Mouse (Mus musculus) embryo, embryonic 9.5 days (tissue): Measurements from ENCODE around the gene Anapc2.

Experiments
- DNase-seq: peaks from one replicate; pipeline ENCODE4 v3.0.0-alpha.2; 2017; ENCODE audit errors: extremely low spot score

Gene Anapc2

DNA sequence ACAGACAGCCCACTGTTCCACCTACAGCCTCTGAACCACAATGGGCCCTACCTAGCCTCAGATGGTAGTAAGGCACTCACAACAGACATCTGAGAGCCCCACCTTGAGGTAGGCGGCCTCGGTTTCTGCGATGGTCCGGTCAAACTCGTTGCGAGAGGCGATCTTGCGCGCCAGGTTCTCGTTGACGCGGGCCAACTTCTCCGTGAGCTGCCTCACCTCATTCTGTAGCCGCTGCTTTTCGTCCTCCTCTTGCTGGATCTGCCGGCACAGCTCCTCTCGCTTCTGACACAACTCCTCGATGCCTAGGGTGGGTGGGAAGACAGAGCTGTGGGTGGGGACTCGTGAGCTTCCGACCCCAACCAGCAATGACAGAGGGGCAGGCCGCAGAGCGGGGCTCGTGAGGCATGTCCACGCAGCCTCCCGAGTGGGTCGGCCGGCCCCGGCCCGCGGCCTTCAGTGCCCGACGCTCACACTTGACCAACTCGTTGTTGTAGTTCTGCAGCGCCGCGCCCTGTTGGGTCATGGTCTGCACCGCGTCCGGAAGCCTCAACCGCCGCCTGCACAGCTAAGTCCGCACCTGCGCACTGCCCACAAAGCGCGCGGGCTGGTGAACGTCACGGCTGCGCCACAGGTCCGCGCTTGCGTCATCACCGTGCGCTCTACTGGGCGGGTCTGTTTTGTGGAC, at the start of gene Anapc2, which contains the start of gene Ssna1:
Gene Anapc2, plus strand, starts transcription at position 652 of the 685 bp plus-strand sequence.
Gene Ssna1, minus strand, starts transcription at position 612 of the 685 bp plus-strand sequence.
- peak; percentile 99 for DNase-seq

DNA sequence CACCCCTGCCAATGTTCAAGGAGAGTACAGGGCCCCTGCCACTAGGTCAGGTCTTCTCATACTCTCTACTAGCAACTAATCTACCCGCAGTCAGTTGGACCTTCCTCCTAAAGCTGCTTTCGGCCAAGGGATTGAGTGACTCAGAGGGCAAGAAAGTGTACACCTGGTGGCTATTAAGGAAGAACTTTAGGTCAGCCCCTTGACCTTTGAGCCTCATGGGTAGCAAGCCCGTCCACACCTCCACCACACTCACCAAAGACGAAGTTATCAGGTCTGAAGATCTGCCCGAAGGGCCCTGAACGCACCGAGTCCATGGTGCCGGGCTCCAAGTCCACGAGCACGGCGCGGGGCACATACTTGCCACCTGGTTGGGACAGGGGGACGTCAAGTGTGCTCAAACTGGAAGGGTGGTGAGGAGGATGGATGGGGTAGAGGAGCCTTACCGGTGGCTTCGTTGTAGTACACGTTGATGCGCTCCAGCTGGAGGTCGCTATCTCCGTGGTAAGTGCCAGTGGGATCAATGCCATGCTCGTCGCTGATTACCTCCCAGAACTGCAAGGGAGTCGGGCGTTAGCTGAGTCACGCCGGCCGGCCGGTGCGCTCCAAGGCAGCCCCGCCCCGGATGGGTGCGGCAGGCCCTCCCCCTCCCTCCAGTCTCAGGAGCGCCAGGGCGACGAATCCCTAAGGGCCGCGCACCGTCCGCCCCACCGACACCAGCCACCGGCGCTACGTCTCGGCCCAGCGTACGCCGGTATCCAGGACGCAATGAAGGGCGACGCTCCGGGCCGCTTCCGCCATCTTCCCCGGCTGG, 48.4 kb upstream of the Anapc2 start:
- DNase-seq: no peak

DNA sequence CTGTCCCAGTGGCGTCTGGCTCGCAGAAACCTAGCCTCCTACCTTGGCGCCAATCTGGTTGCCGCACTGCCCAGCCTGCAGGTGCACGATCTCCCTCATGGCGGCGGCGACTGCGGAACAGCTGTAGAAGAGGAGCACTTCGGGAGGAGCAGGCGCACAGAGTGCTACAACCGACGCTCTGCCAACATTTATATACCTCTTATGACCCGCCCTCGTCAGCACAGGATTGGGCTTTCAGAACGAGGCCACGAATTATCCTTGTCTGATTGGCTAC, 47.8 kb upstream of the Anapc2 start, which contains the start of gene Tubb4b:
Gene Tubb4b, minus strand, starts transcription at position 211 of the 274 bp plus-strand sequence.
- DNase-seq: no peak

DNA sequence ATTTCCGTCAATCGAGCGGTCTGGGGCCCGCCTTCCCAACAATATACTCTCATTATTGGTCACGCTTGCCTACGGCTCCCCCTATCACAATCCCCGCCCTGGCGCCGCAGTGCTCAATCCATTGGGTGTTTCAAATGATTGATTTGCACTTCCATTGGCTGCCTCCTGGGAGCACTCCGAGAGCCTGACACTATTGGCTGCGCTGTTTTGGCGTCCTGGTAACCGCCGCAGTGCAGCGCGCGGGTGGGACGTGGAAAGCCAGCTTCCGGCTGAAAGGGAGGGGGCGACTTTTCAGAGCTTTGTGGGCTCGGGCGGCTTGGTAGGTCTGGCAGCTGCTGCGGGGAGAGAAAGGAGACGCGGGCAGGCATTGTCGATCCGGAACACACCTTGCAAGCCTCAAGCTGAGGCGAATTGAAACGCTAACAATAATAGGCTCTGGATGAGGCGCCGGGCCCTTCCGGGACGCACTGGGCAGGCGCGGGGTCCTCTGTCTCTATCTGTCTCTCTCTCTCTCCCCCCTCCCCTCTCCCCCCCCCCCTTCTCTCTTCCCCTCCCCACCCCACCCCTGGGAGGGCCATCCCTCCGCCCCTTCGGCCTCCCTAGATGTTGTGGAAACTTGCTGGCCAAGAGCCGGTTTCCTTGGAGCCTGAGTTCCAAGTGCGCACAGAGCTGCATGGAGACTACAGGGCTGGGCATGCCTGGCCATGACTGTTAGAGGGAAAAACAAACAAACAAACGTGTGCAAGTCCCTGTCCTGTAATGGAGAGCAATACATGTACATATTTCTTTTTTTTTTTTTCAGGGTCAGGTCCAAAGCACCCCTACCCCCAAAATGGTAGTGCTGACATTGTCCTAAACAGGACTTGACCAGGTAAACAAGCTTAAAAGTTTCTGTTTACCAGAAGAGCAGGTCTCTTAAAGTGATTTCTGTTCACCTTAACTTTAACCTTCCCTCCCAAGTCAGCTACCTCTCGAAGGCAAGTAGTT, 47.2 kb upstream of the Anapc2 start:
- DNase-seq: peak; percentile 97

DNA sequence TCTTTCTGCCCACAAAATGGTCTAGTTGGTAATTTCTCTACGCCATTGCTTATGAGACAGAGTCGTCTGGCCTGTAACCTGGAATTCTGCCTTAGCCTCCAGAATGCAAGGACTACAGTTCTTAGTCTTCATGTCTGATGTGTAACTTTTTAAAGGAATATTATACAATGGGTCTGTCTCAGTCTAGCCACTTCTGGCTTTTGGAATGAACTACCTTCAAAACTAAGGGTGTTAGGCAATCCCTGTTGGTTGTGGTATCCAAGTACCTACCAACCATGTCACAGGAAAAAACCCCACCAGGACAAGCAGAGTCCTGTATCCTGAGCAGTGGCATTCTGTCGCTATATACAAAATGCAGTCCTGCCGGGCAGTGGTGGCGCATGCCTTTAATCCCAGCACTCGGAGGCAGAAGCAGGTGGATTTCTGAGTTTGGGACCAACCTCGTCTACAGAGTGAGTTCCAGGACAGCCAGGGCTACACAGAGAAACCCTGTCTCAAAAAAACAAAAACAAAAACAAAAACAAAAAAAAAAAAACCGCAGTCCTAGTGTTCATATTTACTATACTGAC, 46.4 kb upstream of the Anapc2 start:
- DNase-seq: no peak

DNA sequence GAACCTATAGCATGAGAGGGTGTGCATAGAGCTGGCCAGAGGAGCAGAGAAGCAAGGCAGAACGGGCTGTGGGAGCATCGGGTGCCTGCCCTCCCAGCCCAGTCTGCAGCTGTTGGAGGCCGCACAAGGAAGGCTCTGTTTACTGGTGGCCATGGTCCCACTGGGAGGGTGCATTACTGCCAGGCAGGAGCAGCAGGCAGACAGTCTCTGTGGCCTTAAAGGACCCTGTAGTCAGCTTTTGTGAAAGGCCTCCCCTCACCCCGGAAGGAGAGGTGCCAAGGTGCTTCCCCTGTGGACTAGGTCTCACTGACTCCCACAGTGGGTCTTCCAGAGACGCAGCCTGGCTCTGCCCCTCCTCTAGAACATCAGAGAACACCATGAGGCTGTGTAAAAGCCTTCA, 45.4 kb upstream of the Anapc2 start:
- no peak for DNase-seq

DNA sequence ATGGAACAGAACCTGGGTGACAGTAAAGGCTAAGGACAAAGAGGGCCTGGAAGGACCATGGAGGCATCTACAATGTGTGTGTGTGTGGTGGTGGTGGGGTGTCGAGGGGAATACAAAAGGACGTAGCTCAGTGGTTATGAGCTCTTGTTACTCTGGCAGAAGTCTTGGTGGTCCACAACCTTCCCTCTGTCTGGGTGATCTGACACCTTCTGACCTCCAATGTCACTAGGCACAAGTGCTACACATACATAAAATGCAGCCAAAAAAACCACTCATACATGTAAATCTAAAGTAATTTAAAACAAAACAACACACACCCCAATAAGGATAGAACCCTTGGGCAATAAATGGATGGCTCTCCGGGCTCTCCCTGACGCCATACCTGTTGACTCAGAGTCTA, 44.9 kb upstream of the Anapc2 start:
- no peak for DNase-seq

DNA sequence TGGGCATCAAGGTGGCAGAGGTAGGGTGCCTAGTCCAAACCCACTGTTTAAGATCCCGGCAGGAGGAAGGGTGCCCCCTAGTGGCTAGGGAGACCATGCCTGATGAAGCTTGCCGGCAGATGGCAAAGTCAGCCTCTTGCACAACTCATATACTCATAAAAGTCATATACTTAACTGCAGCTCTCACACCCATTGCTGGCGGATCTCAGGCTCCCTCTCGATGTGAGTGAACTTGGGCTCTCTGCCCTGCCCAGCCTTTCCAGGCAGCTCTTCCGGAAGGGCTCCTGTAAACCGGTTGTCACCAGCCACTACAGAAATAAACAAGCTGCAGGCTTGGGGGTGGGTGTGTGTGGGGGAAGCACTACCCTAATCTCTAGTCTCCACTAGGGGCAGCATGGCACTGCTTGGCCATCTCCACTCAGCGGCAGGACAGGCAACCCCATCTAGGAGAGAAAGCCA, 43.8 kb upstream of the Anapc2 start:
- peak; percentile 86 for DNase-seq

DNA sequence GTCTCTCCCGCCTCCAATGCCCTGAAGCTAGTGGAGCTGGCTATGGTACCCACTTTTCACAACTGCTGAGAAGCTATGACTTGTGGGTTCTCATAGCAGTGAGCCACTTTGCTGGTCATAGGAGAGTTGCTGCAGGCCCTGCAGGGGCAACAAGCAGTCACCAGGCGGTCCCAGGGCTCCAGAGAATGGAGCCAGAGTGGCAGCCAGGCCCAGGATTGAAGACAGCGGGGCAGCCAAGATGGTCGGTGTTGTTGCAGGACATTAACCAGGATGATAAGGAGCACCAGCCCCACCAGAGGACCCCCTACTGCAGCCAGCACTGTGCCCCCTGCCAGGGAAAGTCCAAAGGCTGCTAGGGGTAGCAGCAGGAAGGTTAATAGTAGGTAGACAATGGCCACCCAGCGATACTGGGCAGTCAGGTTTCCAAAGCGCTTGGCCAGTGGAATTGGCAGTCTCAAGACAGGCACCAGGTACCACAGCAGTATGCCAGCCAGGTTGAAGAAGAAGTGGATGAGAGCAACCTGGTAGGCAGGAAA, 43.2 kb upstream of the Anapc2 start:
- DNase-seq: no peak

DNA sequence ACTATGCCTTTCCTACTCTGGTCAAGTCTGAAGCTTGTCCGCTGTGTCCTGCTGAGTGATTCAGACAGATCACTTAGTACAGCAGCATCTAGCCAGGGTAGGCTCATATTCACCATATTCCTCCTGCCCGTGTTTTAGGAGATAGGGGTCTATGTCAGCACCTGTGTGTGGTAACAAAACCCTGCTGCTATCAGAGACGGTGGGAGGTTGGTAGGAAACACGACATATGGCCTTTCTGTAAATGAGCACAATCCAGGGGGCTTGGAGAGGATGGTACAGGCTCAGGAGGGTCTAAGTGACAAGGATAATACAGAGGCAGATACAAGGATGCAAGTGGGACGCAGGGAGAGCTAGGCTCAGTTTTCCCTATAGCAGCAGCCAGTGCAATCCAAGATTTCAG, 42.7 kb upstream of the Anapc2 start:
- no peak for DNase-seq

DNA sequence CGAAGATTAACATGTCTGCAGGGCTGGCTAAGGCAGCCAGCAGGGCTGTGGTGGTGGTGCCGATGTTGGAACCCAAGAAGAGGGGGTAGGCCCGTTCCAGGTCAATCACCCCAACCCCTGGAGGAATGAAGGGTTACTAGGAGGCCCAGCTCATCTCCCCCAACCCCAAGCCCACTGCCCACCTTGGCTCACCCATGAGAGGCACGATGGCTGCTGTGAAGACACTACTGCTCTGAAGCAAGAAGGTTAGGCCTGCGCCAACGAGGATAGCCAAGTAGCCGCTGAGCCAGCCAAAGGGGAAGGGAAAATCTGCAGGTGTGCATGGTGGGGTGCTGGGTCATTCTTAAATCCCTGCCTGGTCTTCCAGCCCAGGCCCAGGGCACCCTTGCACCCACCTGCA, 41.7 kb upstream of the Anapc2 start:
- no peak for DNase-seq

DNA sequence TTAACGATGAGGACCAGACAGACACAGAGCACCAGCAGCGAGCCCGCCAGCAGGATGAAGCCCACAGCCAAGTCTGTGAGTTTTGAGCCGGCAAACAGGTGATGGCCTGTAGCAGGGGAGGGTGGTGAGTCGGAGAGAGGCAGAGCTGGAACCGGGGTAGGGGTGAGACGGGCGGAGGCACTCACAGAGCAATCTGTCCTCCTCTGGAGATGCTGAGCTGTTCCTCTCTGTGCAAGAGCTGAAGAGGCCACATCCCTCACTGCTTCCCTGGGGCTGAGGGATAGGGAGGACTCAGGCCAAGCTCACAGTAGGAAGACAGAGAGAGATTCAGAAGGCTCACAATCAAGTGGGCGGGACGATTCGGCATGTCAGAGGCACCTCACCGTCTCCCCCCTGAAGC, 41.2 kb upstream of the Anapc2 start:
- DNase-seq: no peak

DNA sequence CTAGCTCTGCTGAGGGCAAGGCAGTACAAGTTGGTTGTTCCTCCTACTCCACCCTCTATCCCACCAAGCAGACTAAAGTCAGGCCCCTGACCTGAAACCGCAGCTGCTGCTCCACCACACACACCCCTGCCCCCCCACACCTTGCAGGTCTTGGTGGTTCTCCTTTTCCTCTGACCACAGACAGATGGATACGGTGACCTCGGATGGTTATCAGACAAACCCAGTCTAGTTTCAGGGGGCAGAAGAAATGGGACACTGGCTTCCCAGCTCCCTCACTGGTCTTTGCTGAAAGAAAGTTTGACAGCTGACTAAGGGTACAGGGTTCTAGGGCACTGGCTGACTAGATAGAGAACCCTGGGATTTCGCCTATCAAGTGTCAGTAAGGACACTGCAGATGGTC, 38.9 kb upstream of the Anapc2 start:
- DNase-seq: no peak

DNA sequence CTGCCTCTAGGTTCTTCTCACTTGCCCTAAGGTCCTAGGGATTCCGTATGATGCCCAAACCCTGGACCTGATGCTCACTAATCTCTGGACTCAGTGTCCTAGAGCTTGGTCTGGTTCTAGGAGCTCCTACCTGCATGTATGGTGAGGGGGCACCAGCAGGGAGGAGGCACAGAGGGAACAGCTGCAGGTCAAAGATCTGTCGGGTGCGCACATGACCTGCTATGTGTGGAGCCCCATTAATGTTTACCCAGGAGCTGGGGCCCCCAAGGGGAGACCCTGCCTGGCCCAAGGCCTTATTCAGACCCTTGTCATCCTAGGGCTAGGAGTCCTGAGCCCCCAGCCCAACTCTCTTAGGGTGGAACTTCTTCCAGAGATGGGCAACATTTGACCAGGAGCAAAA, 38.2 kb upstream of the Anapc2 start, which contains the start of gene Slc34a3:
Gene Slc34a3, minus strand, starts transcription at position 315 of the 400 bp plus-strand sequence.
- no peak for DNase-seq

DNA sequence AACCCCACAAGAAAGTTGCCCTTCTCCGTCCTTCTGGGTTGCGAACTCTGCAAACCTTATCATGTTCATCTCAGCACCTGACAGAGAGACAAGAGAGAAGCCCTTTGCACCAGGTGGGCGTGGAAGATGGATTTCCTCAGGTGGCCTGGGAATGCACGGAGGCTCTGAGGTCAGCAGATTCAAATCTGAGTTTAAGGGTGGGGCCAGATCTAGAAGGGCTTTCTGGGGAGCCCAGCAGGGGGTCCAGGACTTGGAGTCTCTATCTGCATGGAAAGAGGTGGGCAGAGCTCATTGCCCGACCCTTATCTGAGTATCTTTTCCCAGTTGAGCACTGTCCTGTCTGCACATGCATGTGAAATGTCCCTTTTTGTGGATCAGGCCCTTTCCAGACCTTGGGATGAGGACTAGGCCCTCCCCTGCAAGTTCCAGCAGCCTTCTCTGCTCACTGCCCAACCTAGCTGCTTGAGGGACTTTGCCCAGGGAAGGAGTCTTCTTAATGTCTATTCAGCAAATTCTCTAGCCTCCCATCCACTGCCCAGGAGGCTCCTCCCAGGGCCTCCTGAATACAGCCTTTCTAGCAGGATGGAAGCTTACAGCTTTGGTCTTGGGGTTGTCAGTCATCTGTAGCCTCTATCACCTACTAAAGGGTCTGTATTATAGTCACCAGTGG, 37.6 kb upstream of the Anapc2 start:
- DNase-seq: no peak

DNA sequence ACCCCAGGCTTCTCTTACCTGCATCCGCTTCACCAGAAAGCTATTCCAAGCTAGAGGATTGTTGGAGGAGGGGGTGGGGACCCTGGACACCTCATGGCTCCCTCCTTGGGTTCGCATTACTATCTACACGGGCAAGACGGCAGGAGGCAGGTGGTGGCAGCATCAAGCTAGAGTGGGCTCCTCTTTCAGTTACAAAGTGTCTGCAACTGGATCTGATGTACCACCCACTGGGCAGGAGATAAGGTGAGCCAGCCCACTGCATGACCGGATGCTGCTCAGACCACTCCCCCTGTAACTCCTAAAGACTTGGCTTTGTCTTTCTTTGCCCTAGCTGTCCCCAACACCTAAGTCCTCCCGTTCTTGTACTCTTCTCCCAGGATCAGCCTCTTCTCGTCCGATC, 35.7 kb upstream of the Anapc2 start, which contains the start of gene Rnf224:
Gene Rnf224, minus strand, starts transcription at position 174 of the 400 bp plus-strand sequence.
- DNase-seq: no peak

DNA sequence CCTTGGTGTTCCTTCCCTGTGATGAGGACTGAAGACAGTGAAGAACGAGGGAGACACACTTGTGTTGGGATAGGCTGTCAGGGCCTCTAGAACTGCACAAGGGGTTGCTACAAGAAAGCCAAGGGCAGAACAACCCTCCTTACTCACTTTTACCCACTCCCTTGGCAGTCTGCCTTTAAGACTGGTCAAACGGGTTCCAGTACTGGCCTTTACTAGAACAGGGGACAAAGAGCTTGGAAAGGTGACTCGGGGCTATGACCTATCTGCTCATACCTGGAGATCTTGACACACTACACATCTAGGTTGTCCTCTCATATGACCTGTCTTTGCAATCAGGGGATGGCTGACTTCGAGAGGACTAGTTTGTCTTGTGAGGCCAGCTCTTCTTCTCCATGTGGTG, 34.8 kb upstream of the Anapc2 start:
- DNase-seq: no peak

DNA sequence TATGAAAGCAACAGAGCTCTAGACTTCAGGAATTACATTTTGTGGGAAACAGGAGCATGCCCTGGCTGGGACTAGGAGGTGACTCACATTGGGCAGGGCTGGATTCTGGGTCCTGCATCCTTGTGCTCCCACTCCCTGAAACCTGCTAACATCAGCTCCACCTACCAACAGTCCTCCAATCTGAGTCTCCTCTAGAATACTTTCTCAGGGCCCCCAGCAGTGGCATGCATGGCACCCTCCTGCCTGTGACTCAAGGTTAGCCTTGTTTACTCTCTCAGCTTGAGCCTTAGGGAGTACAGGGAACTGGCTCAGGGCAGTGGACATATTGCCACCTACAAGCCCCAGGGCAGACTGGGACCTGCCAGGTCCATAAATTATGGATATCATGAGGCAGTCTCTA, 34.2 kb upstream of the Anapc2 start:
- no peak for DNase-seq

DNA sequence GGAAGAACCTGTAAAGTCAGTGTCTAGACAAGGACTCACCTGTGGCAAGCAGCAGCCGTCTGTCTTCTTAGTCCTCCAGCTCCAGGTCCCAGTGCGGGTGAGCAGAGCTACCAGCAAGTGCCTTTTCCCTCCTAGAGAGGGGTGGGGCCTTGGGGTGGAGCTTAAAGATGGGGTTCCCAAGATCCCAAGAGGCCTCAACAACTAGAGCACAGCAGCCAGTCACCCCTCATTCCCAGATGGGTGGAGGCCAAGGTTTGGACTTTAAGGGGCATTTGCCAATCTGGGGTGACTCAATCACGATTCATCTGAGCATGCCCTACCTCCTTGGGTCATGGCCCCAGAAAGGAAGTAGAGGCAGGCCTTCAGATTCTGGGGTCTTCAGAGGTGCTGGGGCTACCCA, 32.5 kb upstream of the Anapc2 start:
- no peak for DNase-seq

DNA sequence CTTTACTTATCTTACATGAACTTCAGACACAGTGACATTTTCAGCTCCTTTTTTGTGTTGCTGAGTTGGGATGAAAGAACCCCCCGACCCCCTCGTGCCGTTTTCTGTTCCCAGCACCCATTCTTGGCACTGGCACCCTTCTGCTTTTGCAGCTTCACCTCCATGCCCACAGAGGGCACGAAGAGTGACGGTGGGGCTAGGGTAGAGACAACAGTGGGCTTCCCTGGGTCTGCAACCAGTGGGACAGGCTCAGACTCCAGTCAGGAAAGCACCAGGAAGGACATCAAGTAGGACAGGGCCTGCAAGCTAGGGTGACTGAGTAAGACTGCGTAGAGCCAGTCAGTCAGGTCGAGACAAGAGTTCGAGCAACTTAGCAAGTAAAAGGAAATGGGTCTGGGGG, 32.0 kb upstream of the Anapc2 start:
- no peak for DNase-seq
